Mouse (Mus musculus) left cerebral cortex, postnatal 36 days (tissue): Measurements from ENCODE around the gene Ino80. TPM values are rescaled to one million over a fixed set of nuclear protein-coding genes. Genes with fewer than 3 reads are reported as not detected.

Experiments
- DNase-seq, 2 experiments: peaks; one replicate each; pipeline ENCODE4 v3.0.0; 2021 to 2022; ENCODE audit warnings: low spot score in 2 of 2, mixed read lengths in 1 of 2
- intact Hi-C: fragments of 180-260 bp; cut with DNase I; formaldehyde crosslinking; loops from one replicate; pipeline ENCODE4 v1.15.1; 2025
- total RNA-seq, 2 experiments: library from RNA; stranded (reverse); gene quantifications; 2 replicates each; pipeline ENCODE4 v1.2.3; 2021

The Ino80 gene
- total RNA-seq, 2 experiments from 2014 or later, result 19.8 to 23.3 TPM

GRCm38 (mm10) chr2:119359721-119360291 is 117.7 kb downstream of the Ino80 start:
- intact Hi-C loops, result no loop called here

DNA sequence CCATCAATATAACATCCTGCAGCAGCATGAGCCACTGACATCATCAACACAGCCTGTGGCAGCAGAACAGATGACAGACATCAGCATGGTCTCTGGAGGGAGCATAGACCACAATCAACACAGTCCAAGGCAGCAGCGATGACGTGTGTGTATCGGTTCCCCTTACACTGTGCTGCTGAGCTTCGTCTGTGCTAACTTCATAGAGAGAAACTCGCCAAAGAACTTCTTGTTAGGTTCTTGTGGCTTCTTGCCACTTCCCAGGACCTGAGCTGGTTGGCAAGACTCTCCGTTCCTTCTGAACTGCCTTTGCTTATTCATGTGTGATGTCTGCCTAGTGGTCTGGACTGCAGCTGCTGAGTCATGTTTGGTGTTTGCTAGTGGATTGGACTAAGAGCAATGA is 119.2 kb downstream of the Ino80 start:
- DNase-seq, result no peak
- intact Hi-C loops, result no loop called here

More at GRCm38 (mm10) chr2:119359721-119360291, 117.7 kb downstream of the Ino80 start:
- no peak for DNase-seq

DNA sequence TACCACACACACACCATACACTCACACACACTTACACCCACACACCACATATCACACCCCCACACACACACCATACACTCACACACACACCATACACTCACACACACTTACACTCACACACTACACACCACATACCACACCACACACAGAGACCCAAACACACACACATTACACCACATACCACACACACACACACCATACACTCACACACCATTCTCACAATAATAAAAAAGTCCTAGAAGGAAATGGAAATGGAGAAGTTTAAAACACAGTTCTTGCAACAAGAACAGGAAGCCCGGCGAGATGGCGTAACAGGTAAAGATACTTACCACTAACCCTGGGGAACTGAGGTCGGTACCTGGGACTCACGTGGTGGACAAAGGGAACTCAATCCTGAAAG is 120.7 kb downstream of the Ino80 start:
- no peak for DNase-seq
- intact Hi-C loops, result no loop called here

- intact Hi-C loops, result no loop called here
Measured at GRCm38 (mm10) chr2:119356310-119356709, 121.2 kb downstream of the Ino80 start.

DNA sequence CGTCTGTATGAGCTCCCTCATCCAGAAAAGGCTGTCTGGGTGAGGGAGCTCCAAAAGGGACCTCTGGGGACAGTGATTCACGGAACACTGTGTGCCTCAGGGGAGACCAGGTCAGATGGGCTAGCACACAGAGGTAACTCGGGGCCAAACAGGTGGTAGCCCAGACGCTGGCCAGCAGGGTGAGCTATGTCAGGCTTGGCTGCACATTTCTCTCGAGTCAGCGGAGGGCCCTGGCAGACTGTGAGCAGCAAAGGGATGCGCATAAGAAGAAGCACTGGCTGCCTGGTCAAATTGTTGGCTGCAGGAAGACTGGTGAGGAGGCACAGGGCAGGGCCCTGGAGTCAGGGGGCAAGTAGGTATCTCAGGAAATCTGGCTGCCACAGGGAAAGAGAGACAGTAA is 121.8 kb downstream of the Ino80 start:
- intact Hi-C loops, result no loop called here

More at GRCm38 (mm10) chr2:119356310-119356709, 121.2 kb downstream of the Ino80 start:
- DNase-seq, result no peak

GRCm38 (mm10) chr2:119355089-119355488 is 122.4 kb downstream of the Ino80 start:
- intact Hi-C loops, result no loop called here
- no peak for DNase-seq

More for the DNA sequence above, 121.8 kb downstream of the Ino80 start:
- no peak for DNase-seq

GRCm38 (mm10) chr2:119353707-119354106 is 123.8 kb downstream of the Ino80 start:
- intact Hi-C loops, result no loop called here
- no peak for DNase-seq

- intact Hi-C loops, result no loop called here
- peak; percentile 94 to 95 for DNase-seq
Measured at GRCm38 (mm10) chr2:119350555-119351486, 126.7 kb downstream of the Ino80 start, which contains the start of gene Chac1. Chac1 (plus strand) TSS chr2:119351229.

- DNase-seq, result no peak
- intact Hi-C loops, result no loop called here
Measured at GRCm38 (mm10) chr2:119344537-119345138, 132.8 kb downstream of the Ino80 start.

DNA sequence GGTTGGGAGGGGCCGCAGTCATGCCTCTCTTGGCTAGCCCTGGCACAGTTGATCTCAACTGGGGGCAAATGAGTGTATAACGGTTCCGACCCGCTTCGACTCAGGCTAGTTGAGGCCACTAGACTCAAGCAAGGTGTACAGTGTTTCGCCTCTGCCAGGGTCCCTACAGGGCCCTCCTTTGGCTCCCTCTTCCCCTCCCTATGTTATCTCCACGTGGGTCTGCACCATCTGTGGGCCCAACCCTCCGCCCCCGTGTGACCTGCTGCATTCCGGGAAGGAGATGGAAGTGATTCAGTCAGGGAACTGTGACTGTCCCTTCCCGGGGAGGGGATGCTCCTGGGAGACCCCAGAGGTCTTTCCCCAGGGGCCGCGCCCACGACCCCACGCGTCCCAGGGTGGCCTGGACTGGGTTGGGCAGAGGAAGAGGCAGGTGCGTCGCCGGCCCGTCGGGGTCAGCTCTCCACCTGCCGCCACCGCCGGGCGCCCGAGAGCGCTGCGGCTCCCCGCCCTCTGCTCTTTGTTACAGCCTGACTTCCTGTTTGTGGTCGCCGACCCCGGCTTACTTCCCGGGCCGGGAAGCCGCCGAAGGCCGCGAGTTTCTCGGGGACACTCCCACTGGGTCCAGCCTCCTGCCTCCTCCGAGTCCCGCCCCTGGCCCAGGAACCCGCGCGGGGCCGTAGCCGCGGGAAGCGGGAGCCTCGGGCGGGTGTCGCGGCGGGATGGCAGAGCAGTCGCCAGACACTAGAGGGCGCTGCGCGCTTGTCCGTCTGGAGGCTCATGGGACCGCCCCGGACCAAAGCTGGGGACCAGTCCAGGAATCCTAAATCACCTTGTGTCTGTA is 139.8 kb downstream of the Ino80 start:
- intact Hi-C loops, result loop anchor here (5.0 kb wide), 1 partner anchor 35 kb away; no protein-coding TSS in a partner anchor
- peak; percentile 81 to 82 for DNase-seq

DNA sequence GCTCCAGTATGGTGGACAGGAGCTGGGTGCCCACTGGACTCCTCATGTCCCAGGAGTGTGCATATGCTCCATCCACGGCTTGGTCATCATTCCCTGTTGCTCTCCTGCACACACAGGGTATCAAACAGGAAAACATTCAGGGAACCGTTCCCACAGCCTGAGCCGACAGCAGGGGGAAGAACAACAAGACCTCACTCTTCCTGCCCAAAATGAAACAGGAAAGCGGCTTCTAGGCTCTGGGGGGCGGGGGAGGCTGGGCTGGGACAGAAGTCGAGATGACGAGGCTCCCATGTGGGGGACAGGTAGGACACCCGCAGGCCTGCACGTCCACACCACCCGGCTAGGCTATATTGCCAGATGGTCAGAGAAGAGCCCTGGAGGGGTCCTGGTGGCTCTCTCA is 141.0 kb downstream of the Ino80 start:
- intact Hi-C loops, result loop anchor here (5.0 kb wide), 1 partner anchor 34 kb away; no protein-coding TSS in a partner anchor

GRCm38 (mm10) chr2:119336002-119336401 is 141.5 kb downstream of the Ino80 start:
- DNase-seq, result no peak
- intact Hi-C loops, result loop anchor here (5.0 kb wide), 1 partner anchor 34 kb away; no protein-coding TSS in a partner anchor

More for the DNA sequence above, 141.0 kb downstream of the Ino80 start:
- DNase-seq, result no peak

GRCm38 (mm10) chr2:119335535-119335934 is 142.0 kb downstream of the Ino80 start:
- DNase-seq, result no peak
- intact Hi-C loops, result loop anchor here (5.0 kb wide), 1 partner anchor 33 kb away; no protein-coding TSS in a partner anchor

DNA sequence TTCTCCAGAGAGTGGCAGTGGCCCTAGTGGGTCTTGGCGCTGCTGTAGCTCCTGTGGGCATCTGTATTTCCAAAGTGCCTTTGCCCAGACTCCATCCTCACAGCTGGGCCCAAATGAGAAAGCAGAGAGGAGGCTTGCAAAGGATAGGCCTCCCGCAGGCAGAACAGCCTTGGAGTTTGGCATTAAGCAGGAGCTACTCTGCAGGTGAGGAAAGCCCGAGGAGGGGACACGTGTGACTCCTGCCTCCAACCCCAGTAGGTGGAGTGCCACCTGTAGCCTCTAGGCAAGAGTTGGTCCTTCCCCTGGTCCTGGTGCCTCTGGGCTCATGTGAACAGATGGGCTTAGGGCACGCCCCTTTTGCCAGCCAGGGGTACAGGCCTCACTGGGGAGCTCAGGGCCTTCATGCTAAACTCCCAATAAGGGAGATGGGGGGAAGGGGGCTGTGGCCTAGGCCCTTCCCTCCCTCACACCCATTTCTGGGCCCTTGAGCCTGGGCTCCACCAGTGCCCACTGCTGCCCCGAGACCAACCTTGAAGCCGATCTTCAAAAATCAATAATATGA is 142.4 kb downstream of the Ino80 start:
- intact Hi-C loops, result loop anchor here (5.0 kb wide), 1 partner anchor 33 kb away; no protein-coding TSS in a partner anchor
- no peak for DNase-seq

DNA sequence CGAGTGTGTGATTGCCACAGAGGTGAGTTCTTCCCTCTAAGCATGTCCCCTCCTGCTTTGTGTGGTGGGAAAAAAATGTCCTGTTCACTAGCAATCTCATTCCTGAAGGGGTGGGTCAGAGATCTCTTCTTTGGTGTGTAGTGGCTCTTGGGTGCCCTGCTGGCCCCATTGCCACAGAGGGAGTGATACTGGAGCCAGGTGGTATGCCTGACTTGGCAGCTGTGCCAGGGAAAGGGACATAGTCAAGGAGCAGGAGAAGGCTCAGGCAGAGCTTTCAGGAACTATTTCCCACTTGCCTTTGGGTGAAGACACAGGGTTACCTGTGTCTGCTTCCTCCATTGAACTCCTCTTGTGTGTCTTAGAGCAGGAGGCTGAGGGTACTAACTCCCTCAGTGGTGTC is 143.4 kb downstream of the Ino80 start:
- intact Hi-C loops, result no loop called here
- DNase-seq, result no peak

- intact Hi-C loops, result no loop called here
- DNase-seq, result no peak
Measured at GRCm38 (mm10) chr2:119332177-119332661, 145.3 kb downstream of the Ino80 start.

DNA sequence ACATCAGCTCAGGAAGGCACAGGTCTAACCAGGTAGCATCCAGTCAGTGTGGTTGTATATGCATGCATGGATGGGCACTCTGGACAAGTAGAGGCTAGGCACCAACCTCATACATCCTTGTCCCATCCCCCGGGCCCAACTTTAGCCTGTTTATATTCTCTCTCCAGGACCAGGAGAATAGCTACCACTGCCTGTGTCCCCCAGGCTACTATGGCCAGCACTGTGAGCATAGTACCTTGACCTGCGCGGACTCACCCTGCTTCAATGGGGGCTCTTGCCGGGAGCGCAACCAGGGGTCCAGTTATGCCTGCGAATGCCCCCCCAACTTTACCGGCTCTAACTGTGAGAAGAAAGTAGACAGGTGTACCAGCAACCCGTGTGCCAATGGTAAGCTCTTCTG is 146.7 kb downstream of the Ino80 start:
- no peak for DNase-seq

GRCm38 (mm10) chr2:119329123-119329817 is 148.2 kb downstream of the Ino80 start:
- DNase-seq, result no peak
- intact Hi-C loops, result loop anchor here (5.0 kb wide), 1 partner anchor 83 kb away; no protein-coding TSS in a partner anchor

More for the DNA sequence above, 146.7 kb downstream of the Ino80 start:
- intact Hi-C loops, result no loop called here
